Mouse (Mus musculus): Measurements from ENCODE around the gene Dnajb5.

Dnajb5 gene

GRCm38 (mm10) chr4:42949676-42950051 lies at the start of gene Dnajb5:
Gene Dnajb5 (plus strand): TSS chr4:42949814.
- DNase-seq, result peak; percentile 99

GRCm38 (mm10) chr4:42900878-42901277 lies 48.7 kb upstream of the Dnajb5 start:
- no peak for DNase-seq

GRCm38 (mm10) chr4:42902174-42902573 lies 47.4 kb upstream of the Dnajb5 start:
- peak; percentile 4 to 15 for DNase-seq

- peak; percentile 6 to 26 for DNase-seq
Observed at GRCm38 (mm10) chr4:42902730-42903129, 46.9 kb upstream of the Dnajb5 start.

GRCm38 (mm10) chr4:42903942-42904341 lies 45.7 kb upstream of the Dnajb5 start:
- no peak for DNase-seq

GRCm38 (mm10) chr4:42904523-42904922 lies 45.1 kb upstream of the Dnajb5 start:
- DNase-seq, result no peak

GRCm38 (mm10) chr4:42904966-42905365 lies 44.6 kb upstream of the Dnajb5 start:
- DNase-seq, result no peak

- DNase-seq, result no peak
Observed at GRCm38 (mm10) chr4:42913391-42913790, 36.2 kb upstream of the Dnajb5 start.

GRCm38 (mm10) chr4:42915311-42915710 lies 34.3 kb upstream of the Dnajb5 start:
- no peak for DNase-seq

- DNase-seq, result no peak
Observed at GRCm38 (mm10) chr4:42915966-42916365, 33.6 kb upstream of the Dnajb5 start.

- DNase-seq, result peak; percentile 17 to 61
Observed at GRCm38 (mm10) chr4:42916617-42917401, 32.8 kb upstream of the Dnajb5 start, which contains the start of gene Phf24. Gene Phf24 (plus strand): TSS chr4:42916660.

- DNase-seq, result no peak
Observed at GRCm38 (mm10) chr4:42917402-42917774, 32.2 kb upstream of the Dnajb5 start.

GRCm38 (mm10) chr4:42920726-42921125 lies 28.9 kb upstream of the Dnajb5 start:
- DNase-seq, result no peak

GRCm38 (mm10) chr4:42921536-42921935 lies 28.1 kb upstream of the Dnajb5 start:
- no peak for DNase-seq

- no peak for DNase-seq
Observed at GRCm38 (mm10) chr4:42922056-42922455, 27.6 kb upstream of the Dnajb5 start.

GRCm38 (mm10) chr4:42922461-42922860 lies 27.2 kb upstream of the Dnajb5 start:
- no peak for DNase-seq

- no peak for DNase-seq
Observed at GRCm38 (mm10) chr4:42924095-42924710, 25.4 kb upstream of the Dnajb5 start.

GRCm38 (mm10) chr4:42928209-42928608 lies 21.4 kb upstream of the Dnajb5 start:
- no peak for DNase-seq

- DNase-seq, result no peak
Observed at GRCm38 (mm10) chr4:42928952-42929351, 20.7 kb upstream of the Dnajb5 start.

- no peak for DNase-seq
Observed at GRCm38 (mm10) chr4:42932229-42932969, 17.2 kb upstream of the Dnajb5 start.

GRCm38 (mm10) chr4:42933630-42934029 lies 16.0 kb upstream of the Dnajb5 start:
- DNase-seq, result no peak

GRCm38 (mm10) chr4:42941396-42941795 lies 8.2 kb upstream of the Dnajb5 start:
- DNase-seq, result no peak

GRCm38 (mm10) chr4:42943341-42943740 lies 6.3 kb upstream of the Dnajb5 start:
- no peak for DNase-seq

GRCm38 (mm10) chr4:42944185-42944584 lies 5.4 kb upstream of the Dnajb5 start:
- DNase-seq, result no peak

Data from cerebellum, adult 18-20 months (tissue).